Mouse (Mus musculus): ENCODE data around the gene Akap13.

Gene Akap13

DNA sequence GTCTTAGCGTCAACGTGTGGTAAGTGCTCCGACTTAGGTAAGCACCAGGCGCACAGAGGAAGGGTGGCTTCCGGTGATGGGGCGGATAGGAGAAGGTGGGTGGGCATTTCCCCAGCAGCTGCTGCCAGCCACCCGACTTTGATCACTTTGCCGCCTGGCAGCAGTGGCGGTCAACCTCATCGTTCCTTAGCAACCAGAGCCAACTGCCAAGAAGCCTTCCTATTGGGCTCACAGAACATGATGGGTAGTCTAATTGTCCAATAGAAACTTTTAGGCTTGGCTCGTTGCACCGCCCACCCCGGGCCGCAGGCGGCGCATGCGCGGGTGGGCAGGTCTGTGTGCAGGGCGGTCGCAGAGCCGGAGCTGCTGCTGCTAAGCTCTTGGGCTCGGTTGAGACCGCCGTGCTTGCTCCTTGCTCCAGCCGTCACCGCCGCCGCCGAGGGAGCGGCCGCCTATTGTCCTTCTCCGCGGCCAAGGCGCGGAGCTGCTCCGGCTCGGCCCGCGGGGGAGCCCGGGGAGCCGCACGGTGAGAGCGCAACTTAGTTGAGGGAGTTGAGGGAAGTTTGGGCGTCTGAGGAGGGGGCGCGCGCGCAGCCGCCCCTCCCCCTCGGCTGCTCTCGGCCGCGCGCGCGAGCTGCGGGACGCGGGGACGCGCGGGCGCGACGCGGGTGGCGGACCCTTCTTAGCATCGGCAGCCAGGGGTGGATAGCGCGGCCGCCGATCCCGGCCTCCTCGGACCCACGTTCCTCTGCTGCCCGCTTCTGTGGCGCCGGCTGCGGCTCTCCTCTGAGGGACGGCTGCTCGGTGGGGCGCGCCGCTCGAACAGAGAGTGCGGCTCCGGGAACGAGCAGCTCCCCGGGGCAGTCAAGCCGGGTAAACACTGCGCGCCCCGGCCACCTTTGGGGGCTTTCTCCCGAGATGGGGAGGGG, at the start of gene Akap13:
Gene Akap13, plus strand, starts transcription at position 312 of the 929 bp plus-strand sequence.
- peak; percentile 94 for DNase-seq (ENCODE audit: low read depth, low spot score)

DNA sequence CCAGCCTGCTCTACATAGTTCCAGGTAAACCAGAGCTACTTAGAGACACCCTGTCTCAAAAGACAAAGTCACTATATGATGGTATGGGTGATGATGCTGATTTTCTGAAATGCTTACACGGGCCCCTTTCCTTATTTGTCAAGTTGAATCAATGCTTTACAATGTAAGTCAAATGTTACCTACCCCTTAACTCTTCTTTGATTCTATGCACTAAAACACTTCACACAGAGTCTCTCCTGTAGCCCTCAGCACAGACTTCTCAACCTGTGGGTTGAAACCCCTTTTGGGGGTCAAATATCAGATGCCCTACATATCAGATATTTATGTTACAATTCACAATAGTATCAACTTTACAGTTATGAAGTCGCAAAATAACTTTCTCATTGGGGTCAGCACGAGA, 44.7 kb upstream of the Akap13 start:
- DNase-seq (ENCODE audit: low read depth, low spot score): no peak

DNA sequence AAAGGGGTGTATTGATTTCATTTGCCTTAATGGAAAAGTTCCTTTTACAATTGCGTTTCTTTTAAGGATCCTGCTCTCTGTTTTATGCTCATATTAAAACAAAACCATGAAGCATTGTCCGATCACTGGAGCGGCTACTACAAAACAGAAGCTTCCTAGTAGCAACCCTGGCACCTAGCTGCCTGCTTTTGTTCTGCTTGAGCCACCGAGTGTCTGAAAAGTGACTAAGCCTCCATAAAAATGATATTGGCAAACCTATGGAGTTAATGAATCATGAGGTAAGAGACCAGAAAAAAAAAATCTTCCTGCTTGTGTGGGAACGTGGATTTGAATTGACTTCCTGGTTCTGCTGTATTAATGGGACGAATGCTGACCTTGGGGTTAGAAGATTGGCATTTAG, 44.1 kb upstream of the Akap13 start:
- DNase-seq (ENCODE audit: low read depth, low spot score): peak; percentile 54

DNA sequence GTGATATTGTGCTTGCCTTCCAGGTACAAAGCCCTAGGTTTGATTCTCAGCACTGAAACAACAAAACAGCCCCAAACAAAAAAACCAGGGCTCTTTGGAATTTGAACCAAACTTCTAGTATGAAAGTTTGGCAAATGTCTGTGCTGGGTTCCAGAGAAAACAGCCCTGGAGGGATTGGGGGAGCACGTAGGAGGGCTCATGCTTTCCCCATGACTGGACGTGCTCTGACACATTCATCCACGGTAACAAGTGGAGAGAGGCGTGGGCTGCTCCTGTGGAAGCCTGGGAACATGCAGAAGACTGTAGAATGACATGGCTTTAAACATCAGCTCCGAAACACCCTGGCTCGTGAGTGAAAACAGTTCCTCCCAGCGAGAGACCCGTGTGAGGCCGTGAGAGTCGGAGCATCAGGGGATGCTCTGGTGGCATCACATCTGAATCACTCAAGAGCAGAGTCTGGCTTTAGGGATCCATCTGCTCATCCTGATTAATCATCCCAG, 43.3 kb upstream of the Akap13 start:
- DNase-seq (ENCODE audit: low read depth, low spot score): peak; percentile 60

DNA sequence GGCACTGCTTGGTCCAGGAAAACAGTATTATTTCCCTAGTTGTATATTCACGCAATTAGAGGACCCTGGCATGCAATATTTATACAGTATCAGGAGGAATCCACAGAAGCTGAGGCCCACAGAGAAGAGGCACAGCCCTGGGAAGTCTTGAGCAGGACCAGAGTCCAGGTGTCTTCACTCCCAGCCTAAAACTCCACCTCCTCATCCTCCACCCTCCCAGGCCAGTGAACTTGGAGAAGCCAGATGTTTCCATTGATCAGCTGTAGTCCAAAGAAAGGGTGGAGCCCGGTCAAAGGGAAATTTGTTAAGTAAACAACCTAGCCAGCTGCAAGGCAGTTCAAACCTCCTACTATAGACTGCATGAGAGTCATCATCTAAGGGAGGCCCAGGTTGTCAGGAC, 42.8 kb upstream of the Akap13 start:
- peak; percentile 17 for DNase-seq (ENCODE audit: low read depth, low spot score)

- DNase-seq (ENCODE audit: low read depth, low spot score): no peak
These were observed 41.4 kb upstream of the Akap13 start for GRCm38 (mm10) chr7:75413903-75414302.

DNA sequence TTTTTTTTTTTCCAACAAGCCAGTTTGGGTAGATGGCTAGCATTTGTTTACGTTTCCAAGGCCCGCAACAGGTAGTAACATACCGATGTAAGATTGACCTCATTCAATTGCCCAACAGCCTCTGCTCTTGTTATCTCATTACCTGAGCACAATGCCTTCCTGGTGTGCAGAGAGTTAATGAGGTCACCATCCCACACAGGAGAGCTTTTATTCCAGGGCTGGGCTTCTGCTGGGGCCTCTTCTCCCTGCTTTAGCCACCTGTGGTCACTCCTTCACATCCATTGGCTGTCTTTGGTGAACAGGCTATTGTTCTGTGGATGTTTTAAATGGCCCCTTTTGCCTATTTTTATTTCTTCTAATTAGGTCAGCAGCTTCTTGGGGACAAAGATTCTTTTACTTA, 41.0 kb upstream of the Akap13 start:
- no peak for DNase-seq (ENCODE audit: low read depth, low spot score)

DNA sequence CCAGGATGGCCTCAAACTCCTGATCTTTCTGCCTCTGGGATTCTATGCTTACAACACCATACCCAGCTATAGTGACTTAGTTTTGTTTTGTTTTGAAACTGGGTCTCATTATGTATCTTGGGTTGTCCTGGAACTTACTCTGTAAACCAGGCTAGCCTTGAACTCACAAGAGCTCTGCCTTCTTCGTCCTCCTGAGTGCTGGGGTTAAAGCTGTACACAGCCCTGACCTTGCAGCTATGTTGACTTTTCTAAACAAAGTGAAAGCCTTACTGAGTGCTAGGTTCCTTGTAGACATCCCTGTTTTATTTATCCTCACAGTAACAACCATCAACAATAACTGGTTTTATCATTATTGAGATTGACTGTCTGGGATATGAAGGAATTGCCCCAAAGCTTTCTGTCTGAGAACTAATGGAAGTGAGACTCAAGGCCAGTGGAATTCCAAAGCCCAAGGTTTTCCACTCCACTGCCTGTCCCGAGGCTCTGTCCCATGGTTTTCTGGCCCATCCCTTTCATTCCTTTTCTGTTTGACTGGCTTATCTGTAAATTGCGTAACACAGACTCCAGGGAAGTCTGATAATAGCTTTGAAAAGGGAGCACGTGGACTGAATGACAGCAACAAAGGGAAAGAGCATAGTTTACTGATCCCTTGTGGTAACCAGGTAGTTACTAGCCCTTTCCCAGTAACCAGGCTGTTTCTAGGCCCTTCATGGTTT, 40.0 kb upstream of the Akap13 start:
- DNase-seq (ENCODE audit: low read depth, low spot score): peak; percentile 27

DNA sequence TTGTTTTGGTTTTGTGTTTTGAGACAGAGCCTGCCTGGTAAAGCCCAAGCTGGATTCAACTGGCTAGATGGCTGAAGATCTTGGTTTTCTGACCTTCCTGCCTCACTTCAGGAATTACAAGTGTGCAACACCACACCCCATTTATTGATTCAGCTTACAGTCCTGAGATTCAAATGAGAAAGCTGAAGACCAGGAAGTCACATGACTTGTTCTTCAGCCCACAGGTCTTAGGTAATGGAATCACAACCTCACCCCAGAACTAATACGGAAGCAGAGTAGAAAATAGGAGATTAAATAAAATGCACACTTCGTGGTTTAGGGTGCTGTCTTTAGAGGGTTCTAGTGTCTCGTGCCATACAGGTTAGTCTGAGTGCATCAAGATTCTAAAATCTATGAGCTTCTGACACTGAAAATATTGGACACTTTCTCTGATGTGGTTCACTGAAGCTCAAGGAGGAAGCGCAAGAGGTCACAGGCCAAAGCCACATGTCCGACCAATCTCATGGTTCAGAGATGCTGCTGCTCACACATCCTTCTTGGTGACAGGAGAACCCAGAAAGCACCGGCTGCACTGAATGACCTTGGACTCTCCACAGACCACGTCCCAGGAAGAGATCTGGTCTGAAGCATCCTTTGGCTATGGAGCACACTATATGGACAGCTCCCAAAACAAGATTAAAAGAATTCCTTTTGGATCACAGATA, 39.3 kb upstream of the Akap13 start:
- DNase-seq (ENCODE audit: low read depth, low spot score): no peak

DNA sequence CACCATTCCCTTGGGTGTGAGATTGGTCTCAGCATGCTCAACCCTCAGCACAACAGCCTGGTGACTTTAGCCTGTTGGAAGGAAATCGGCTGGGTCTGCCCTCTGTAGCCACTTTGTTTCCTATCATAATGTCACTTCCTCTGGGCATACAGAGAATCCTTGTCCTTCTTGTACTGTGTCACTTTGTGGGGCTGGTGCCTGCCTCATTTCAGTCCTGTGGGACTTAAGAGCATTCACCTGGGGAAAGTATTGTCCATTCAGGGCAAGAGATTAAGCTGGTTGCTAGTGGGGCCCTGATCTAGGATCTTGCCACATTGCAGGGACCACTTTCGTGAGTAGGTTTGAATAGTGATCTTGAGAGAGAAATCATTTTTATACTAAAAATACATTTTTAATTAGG, 34.4 kb upstream of the Akap13 start:
- DNase-seq (ENCODE audit: low read depth, low spot score): no peak

GRCm38 (mm10) chr7:75424121-75424520, 31.2 kb upstream of the Akap13 start:
- no peak for DNase-seq (ENCODE audit: low read depth, low spot score)

- DNase-seq (ENCODE audit: low read depth, low spot score): peak; percentile 97
These were observed 28.0 kb upstream of the Akap13 start for GRCm38 (mm10) chr7:75427322-75427721.

- no peak for DNase-seq (ENCODE audit: low read depth, low spot score)
These were observed 26.4 kb upstream of the Akap13 start for GRCm38 (mm10) chr7:75428913-75429312.

DNA sequence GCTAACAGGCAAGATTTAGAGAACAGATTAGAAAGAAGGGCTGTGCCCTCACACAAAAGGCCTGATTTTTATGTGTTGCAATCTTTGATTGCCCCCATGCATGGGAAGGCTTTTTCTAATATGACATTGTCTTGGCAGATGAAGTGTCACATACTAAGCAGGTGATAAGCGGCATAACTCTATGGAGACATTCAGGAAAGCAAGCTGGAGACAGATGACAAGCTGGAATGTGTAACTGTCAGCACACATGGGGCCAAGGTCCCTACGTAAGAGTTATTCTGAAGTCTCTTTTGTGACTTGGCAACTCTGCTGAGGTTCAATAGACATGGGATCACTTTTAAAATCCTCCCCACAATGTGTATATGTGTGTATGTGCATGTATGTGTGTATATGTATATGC, 24.8 kb upstream of the Akap13 start:
- DNase-seq (ENCODE audit: low read depth, low spot score): no peak

GRCm38 (mm10) chr7:75431043-75431442, 24.3 kb upstream of the Akap13 start:
- DNase-seq (ENCODE audit: low read depth, low spot score): no peak

DNA sequence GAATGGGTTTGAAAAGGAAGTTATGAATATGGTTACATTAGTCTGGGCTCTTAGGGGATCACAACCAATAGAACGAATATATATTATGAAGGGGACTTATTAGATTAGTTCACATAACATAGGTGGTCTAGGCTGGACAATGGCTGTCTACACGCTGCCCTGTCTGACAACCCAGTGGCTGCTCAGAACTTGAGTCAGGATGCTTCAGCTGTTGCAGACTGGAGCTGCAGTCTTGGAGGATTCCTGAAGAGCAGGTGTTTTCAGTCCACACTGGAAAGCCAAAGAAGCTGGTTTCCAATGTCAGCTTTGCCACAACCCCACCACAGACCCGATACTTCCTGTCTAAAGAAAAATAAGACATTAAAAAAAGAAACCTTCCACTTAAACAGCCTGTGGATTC, 23.3 kb upstream of the Akap13 start:
- DNase-seq (ENCODE audit: low read depth, low spot score): no peak

- DNase-seq (ENCODE audit: low read depth, low spot score): no peak
These were observed 18.7 kb upstream of the Akap13 start for GRCm38 (mm10) chr7:75436413-75437174.

GRCm38 (mm10) chr7:75439570-75439969, 15.8 kb upstream of the Akap13 start:
- DNase-seq (ENCODE audit: low read depth, low spot score): no peak

- DNase-seq (ENCODE audit: low read depth, low spot score): no peak
These were observed 15.1 kb upstream of the Akap13 start for GRCm38 (mm10) chr7:75440241-75440640.

- DNase-seq (ENCODE audit: low read depth, low spot score): no peak
These were observed 13.4 kb upstream of the Akap13 start for GRCm38 (mm10) chr7:75441947-75442346.
